Mouse (Mus musculus) limb, embryonic 12.5 days (tissue): Measurements from ENCODE around the gene Bsg. TPM values are rescaled to one million over a fixed set of nuclear protein-coding genes. Genes with fewer than 3 reads are reported as not detected.

Experiments used
- ATAC-seq: fragments of 200-750 bp; cut with Nextera tagmentation; 2 replicates; pipeline ENCODE4 v1.8.0; 2017; ENCODE audit warnings: low read depth, moderate TSS enrichment; ENCODE audit not compliant: insufficient number of reproducible peaks, insufficient read depth, low FRiP score, low TSS enrichment
- H3K27ac ChIP-seq: fragments of 300-500 bp; sonication (generic); 2 replicates; pipeline ENCODE4 v1.5.1; 2016; ENCODE audit warnings: mild to moderate bottlenecking, moderate library complexity
- H3K27me3 ChIP-seq: fragments of 300-500 bp; sonication (generic); 2 replicates; pipeline ENCODE4 v1.6.1; 2016; ENCODE audit warnings: mild to moderate bottlenecking, moderate library complexity
- H3K36me3 ChIP-seq: fragments of 300-500 bp; sonication (generic); 2 replicates; pipeline ENCODE4 v1.6.1; 2016; ENCODE audit warnings: mild to moderate bottlenecking, moderate library complexity
- H3K4me1 ChIP-seq: fragments of 300-500 bp; sonication (generic); replicated peaks from 2 replicates; pipeline ENCODE4 v1.6.1; 2016
- H3K4me2 ChIP-seq: fragments of 300-500 bp; sonication (generic); 2 replicates; pipeline ENCODE4 v1.6.1; 2016; ENCODE audit warnings: mild to moderate bottlenecking, moderate library complexity
- H3K4me3 ChIP-seq: fragments of 300-500 bp; sonication (generic); replicated peaks from 2 replicates; pipeline ENCODE4 v1.5.1; 2016; ENCODE audit warnings: mild to moderate bottlenecking
- H3K9ac ChIP-seq: fragments of 300-500 bp; sonication (generic); replicated peaks from 2 replicates; pipeline ENCODE4 v1.6.1; 2016; ENCODE audit warnings: mild to moderate bottlenecking, moderate library complexity
- H3K9me3 ChIP-seq: fragments of 300-500 bp; sonication (generic); 2 replicates; pipeline ENCODE4 v1.6.1; 2016; ENCODE audit warnings: mild to moderate bottlenecking, moderate library complexity
- WGBS: fragments of 180-500 bp; shearing (Covaris S2); methylation state at CpG from one replicate; pipeline ENCODE4 v1.1.7; 2016; 5-methylcytosine and 5-hydroxymethylcytosine counted together
- polyA plus RNA-seq: library from polyadenylated mRNA; unstranded; fragments of >200 nt; fragmentation: Nextera tagmentation; extraction: Ambion mirVana; gene quantifications from 2 replicates; pipeline ENCODE4 v1.2.1, GENCODE M21; 2016

Gene Bsg
- polyA plus RNA-seq, 1 experiment from 2014 or later: 680 TPM

- peaks cover 91% of the 10 kb centered on the region for H3K36me3 ChIP-seq
- 91% methylated on average over 14 of the region's 14 CpGs for WGBS
- H3K9ac ChIP-seq: no peak overlapping the region
- H3K4me2 ChIP-seq: no peak overlapping the region
- H3K27ac ChIP-seq: no peak overlapping the region
- peaks cover 72% of the 10 kb centered on the region for H3K9me3 ChIP-seq
- H3K4me3 ChIP-seq: no peak overlapping the region
- no peak for ATAC-seq
- H3K27me3 ChIP-seq: peaks cover 34% of the 10 kb centered on the region
- peaks cover 5% of the 10 kb centered on the region; the same call in 1 of the 2 replicates for H3K4me1 ChIP-seq
These were observed 32.4 kb downstream of the Bsg start for GRCm38 (mm10) chr10:79736706-79737105.

DNA sequence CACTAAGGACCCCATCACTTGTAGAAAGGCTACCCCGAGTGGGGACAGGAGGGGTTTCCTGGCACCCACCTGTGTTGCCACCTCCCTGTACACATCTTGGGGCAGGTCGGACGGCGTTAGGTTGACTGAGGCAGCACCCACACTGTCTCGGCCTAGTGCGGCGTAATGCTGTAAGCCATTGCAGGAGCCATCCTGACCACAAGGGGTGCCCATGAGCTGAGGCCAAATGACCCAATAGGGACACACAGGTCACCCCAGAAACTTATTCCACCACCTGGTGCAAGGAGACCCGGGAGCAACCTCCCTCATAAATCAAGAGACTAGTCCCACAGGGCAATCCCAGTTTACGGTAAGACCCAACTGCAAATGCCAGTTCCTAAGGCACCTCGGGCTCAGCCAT is 34.0 kb downstream of the Bsg start:
- Histone ChIP-seq H3K4me3 (no peak overlapping the region), H3K9me3 (peaks cover 68% of the 10 kb centered on the region)

DNA sequence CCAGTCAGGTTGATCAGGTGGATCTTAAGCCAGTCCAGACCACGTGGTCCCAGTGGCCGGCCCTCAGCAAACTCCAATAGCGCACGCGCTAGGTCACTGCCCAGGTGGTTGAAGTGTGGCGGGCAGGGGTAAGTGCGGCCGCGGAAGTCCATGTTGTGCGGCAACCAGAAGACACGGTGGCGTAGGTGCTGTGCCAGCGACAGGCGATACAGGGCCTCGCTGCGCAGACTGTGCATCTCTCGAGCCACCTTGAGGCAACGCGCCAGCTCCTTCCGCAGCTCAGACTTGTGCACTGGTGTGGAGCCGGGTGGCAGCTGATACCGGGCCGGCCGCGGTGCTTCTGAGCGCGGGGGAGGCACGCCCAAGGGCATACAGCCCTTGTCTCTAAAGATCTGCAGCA is 34.9 kb downstream of the Bsg start:
- Histone ChIP-seq H3K9ac (no peak overlapping the region), H3K4me1 (peaks cover 5% of the 10 kb centered on the region; the same call in 1 of the 2 replicates)

More for the DNA sequence above, 34.0 kb downstream of the Bsg start:
- no peak for ATAC-seq
- Histone ChIP-seq H3K27ac (no peak overlapping the region), H3K4me2 (no peak overlapping the region), H3K27me3 (peaks cover 34% of the 10 kb centered on the region), H3K9ac (no peak overlapping the region), H3K4me1 (peaks cover 5% of the 10 kb centered on the region; the same call in 1 of the 2 replicates), H3K36me3 (peaks cover 99% of the 10 kb centered on the region)
- WGBS: 90% methylated on average over 10 of the region's 10 CpGs

DNA sequence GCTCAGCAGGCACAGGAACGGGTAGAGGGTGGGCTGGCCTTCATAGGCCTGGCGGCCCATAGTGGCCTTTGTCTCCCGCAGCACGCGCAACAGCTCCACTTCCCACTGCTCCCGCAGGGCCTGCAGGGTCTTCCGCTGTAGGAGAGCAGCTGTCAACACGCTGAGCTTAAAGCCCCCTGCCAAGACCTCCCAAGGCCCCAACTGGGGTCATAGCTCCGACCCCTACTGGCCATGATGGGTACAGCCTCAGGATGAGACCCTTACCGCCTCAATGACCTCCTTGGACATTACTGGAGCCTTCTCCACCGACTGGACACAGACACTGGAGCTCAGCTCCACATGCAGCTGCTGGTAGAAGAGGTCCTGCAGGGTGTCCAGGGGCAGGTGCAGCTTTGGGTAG is 36.6 kb downstream of the Bsg start:
- no peak overlapping the region for H3K4me3 ChIP-seq
- H3K27ac ChIP-seq: no peak overlapping the region
- H3K36me3 ChIP-seq: peaks cover 86% of the 10 kb centered on the region
- 77% methylated on average over 11 of the region's 11 CpGs for WGBS
- peaks cover 54% of the 10 kb centered on the region for H3K9me3 ChIP-seq
- H3K4me1 ChIP-seq: peaks cover 6% of the 10 kb centered on the region
- no peak overlapping the region for H3K9ac ChIP-seq
- ATAC-seq: no peak
- H3K4me2 ChIP-seq: no peak overlapping the region
- H3K27me3 ChIP-seq: peaks cover 18% of the 10 kb centered on the region

More for the DNA sequence above, 34.9 kb downstream of the Bsg start:
- no peak for ATAC-seq
- Histone ChIP-seq H3K36me3 (peaks cover 99% of the 10 kb centered on the region), H3K9me3 (peaks cover 64% of the 10 kb centered on the region), H3K4me2 (no peak overlapping the region), H3K4me3 (no peak overlapping the region), H3K27ac (no peak overlapping the region), H3K27me3 (peaks cover 34% of the 10 kb centered on the region)
- 96% methylated on average over 28 of the region's 28 CpGs for WGBS

- ATAC-seq: no peak
These were observed 38.9 kb downstream of the Bsg start for GRCm38 (mm10) chr10:79743161-79743560.

DNA sequence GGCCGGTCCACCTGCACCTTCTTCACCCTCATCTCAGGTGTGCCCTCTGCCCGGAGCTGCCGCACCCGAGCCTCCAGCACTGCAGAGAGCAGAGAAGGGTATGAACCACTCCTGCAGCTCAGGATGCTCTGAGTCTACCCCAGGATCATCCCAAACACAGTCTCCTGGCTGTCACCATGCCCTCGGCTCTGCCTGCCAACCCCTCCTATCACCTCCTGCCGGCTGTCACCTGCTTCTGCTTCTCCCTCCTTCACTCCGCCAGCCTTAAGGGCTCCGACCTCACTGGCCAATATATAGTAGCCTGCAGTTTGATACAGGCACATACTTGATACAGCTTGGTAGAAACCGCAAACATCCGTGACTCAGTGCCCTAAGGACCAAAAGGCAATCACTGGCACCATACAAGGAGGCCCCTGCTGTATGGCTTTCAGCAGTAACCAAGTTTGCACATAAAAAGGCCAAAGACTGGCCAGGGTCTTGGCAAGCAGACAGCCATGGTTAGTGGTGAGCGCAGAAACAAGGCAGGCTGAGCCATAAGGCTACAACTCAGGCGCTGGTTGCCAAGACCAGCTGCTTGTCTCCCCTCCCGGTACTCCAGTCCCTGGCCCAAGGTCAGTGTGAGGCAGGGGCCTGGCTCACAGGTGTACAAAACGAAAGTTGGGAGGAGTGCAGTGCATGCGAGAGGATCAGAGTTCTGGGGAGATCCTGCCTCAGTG is 39.5 kb downstream of the Bsg start:
- Histone ChIP-seq H3K9me3 (peaks cover 24% of the 10 kb centered on the region), H3K27ac (no peak overlapping the region), H3K27me3 (no peaks in the 10 kb centered on the region), H3K4me2 (no peak overlapping the region), H3K4me1 (peaks cover 6% of the 10 kb centered on the region), H3K4me3 (no peak overlapping the region), H3K36me3 (peaks cover 57% of the 10 kb centered on the region), H3K9ac (no peak overlapping the region)
- 93% methylated on average over 15 of the region's 15 CpGs for WGBS
- no peak for ATAC-seq

More at GRCm38 (mm10) chr10:79743161-79743560, 38.9 kb downstream of the Bsg start:
- Histone ChIP-seq H3K4me1 (peaks cover 6% of the 10 kb centered on the region), H3K27ac (no peak overlapping the region), H3K4me2 (no peak overlapping the region), H3K9ac (no peak overlapping the region), H3K4me3 (no peak overlapping the region), H3K9me3 (peaks cover 31% of the 10 kb centered on the region), H3K36me3 (peaks cover 63% of the 10 kb centered on the region), H3K27me3 (no peaks in the 10 kb centered on the region)
- 93% methylated on average over 11 of the region's 11 CpGs for WGBS

DNA sequence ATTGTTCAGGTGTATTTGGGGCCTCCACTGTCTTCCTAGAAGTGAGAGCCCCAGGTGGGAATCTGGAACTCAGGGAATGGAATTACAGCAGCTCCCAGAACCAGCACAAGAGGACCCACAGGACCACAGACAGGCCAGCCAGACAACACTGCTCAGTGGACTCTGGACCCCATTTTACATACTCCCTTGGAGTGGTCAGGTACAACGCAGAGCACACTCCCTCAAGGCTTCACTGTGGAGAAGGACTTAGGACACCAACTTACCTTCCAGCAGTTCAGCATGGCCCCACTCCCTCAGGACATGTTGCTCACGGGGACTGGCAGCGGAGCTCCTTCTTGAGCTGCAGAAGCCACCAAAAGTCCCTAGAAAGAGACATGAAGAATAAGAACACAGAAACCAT is 41.1 kb downstream of the Bsg start:
- Histone ChIP-seq H3K4me3 (peak overlapping the region; percentile 56), H3K36me3 (peaks cover 41% of the 10 kb centered on the region), H3K27me3 (no peaks in the 10 kb centered on the region), H3K9me3 (peaks cover 8% of the 10 kb centered on the region), H3K9ac (no peak overlapping the region), H3K27ac (no peak overlapping the region), H3K4me1 (peaks cover 6% of the 10 kb centered on the region), H3K4me2 (peak overlapping the region; percentile 58)
- WGBS: 88% methylated on average over 3 of the region's 3 CpGs
- no peak for ATAC-seq

- Histone ChIP-seq H3K9ac (peak within 1 kb of the TSS; percentile 56), H3K9me3 (0 out of 2 replicates have a peak, but pooled peaks cover 1% of the 10 kb centered on the region), H3K4me1 (peaks cover 6% of the 10 kb centered on the region), H3K4me3 (peak within 1 kb of the TSS; percentile 56), H3K4me2 (peak within 1 kb of the TSS; percentile 58), H3K36me3 (peaks cover 34% of the 10 kb centered on the region), H3K27me3 (no peaks in the 10 kb centered on the region), H3K27ac (no peak within 1 kb of the TSS)
- ATAC-seq: peak; percentile 92
- WGBS: 3% methylated on average over 38 of the region's 38 CpGs
These were observed 41.8 kb downstream of the Bsg start, which contains the start of gene Polrmt for GRCm38 (mm10) chr10:79745898-79746773. Gene Polrmt, minus strand, starts transcription at chr10:79746581.

GRCm38 (mm10) chr10:79746774-79747151 is 42.5 kb downstream of the Bsg start:
- peaks cover 6% of the 10 kb centered on the region for H3K4me1 ChIP-seq
- H3K9me3 ChIP-seq: no peaks in the 10 kb centered on the region
- peak overlapping the region; percentile 56 for H3K4me3 ChIP-seq
- peaks cover 27% of the 10 kb centered on the region for H3K36me3 ChIP-seq
- peak; percentile 35; the same call in 1 of the 2 replicates for ATAC-seq
- no peaks in the 10 kb centered on the region for H3K27me3 ChIP-seq
- no peak overlapping the region for H3K27ac ChIP-seq
- 25% methylated on average over 6 of the region's 6 CpGs for WGBS
- H3K9ac ChIP-seq: no peak overlapping the region
- H3K4me2 ChIP-seq: peak overlapping the region; percentile 58

DNA sequence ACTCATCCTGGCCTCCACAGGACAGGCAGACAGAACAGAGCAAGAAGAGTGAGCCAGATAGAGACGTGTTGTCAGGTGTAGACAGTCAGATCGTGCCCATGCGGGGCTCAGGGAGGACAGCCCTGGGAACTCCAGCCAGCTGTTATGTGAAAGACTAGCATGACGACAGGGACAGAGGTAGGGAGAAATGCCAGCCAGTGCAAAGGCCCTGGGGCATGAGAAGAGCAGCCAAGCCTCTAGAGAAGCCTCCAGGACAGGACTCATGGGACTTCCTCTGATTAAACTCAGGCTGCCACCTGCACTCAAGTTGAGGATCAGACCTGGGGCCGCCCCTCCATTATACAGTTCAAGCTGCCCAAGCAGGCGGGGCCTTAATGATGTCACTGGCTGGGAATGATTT is 44.2 kb downstream of the Bsg start:
- peaks cover 11% of the 10 kb centered on the region for H3K36me3 ChIP-seq
- no peak overlapping the region for H3K4me3 ChIP-seq
- no peak overlapping the region for H3K9ac ChIP-seq
- H3K9me3 ChIP-seq: no peaks in the 10 kb centered on the region
- no peak overlapping the region for H3K27ac ChIP-seq
- no peak for ATAC-seq
- no peak overlapping the region for H3K4me2 ChIP-seq
- no peaks in the 10 kb centered on the region for H3K27me3 ChIP-seq
- 83% methylated on average over 6 of the region's 6 CpGs for WGBS
- peaks cover 6% of the 10 kb centered on the region for H3K4me1 ChIP-seq

DNA sequence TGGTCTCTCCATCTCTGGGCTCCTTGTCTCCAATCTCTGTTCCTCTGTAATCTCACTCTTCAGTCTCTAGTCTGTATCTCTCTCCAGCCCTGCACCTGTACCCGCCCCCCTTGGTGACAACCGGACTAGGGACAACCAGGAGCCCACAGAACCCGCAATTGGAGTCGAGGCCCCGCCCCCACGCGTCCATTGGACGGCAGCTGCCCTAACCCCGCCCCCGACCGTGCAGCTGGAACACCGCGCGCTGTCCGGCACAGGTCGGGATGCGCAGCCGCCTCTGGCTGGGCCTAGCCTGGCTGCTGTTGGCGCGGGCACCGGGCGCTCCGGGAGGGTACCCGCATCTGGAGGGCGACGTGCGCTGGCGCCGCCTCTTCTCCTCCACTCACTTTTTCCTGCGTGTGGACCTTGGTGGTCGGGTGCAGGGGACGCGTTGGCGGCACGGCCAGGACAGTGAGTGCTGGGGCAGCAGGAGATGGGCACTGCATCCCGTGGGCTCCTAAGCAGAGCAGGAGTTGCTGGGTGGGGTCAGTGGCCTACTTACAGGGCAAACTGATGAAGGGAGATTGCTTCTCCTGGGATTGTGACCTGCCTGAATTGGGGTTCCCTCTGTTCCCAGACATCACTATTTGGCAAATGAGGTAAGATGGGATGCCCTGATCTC is 50.7 kb downstream of the Bsg start, which contains the start of gene Fgf22:
Gene Fgf22, plus strand, starts transcription at position 221 of the 661 bp plus-strand sequence.
- 1% methylated on average over 36 of the region's 36 CpGs for WGBS

More for the DNA sequence above, 50.7 kb downstream of the Bsg start, which contains the start of gene Fgf22:
- peak; percentile 76; the same call in 1 of the 2 replicates for ATAC-seq
- H3K27me3 ChIP-seq: no peaks in the 10 kb centered on the region
- H3K9ac ChIP-seq: peak within 1 kb of the TSS; percentile 47
- H3K9me3 ChIP-seq: no peaks in the 10 kb centered on the region
- peaks cover 43% of the 10 kb centered on the region for H3K36me3 ChIP-seq
- peak within 1 kb of the TSS; percentile 81 for H3K4me2 ChIP-seq
- H3K4me3 ChIP-seq: peak within 1 kb of the TSS; percentile 40
- peaks cover 10% of the 10 kb centered on the region for H3K4me1 ChIP-seq
- H3K27ac ChIP-seq: no peak within 1 kb of the TSS
